Mouse (Mus musculus): ENCODE data around the gene Plekhm1.

- TF ChIP-seq CTCF (IDR thresholded peaks at IDR 0.05; ENCODE audit: low read depth) (no peak), EP300 (IDR thresholded peaks at IDR 0.05; ENCODE audit: low read depth) (no peak)
Observed at GRCm38 (mm10) chr11:103411981-103412949, at the start of gene Plekhm1.

Measured in liver, postnatal 0 days (tissue).